Comparison of ENCODE assay signal across 7 mouse cellular contexts in the genomic region with DNA sequence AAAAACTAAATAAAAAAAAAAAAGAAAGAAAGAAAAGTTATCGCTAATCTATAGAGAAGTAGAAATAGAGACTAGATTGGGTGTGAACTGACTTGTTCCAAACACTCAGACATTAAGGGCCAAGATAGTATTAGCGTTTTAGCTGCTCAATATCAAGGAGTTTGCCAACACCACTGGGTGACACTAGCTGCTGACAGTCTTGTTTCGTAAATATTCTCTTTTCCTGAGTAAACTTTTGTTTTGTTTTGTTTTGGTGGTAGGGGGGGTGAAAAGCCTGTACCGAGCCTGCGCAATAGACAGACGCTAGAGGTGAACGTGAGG. TPM values are rescaled to one million over a fixed set of nuclear protein-coding genes. Genes with fewer than 3 reads are reported as not detected.
A peak's percentile ranks its signal among the peaks of the same experiment; 100 is the strongest.
DNase-seq lines count a peak whose midpoint lies in the region; ATAC-seq and TF ChIP-seq lines count a peak whose summit lies in the region.

No protein-coding gene starts in this region.

- no peaks in the 10 kb centered on the region for H3K27me3 ChIP-seq in lung, embryonic 15.5 days
- no peaks in the 10 kb centered on the region for H3K27me3 ChIP-seq in forebrain, embryonic 12.5 days
- H3K27me3 ChIP-seq in limb, embryonic 13.5 days: no peaks in the 10 kb centered on the region
- no peaks in the 10 kb centered on the region for H3K27me3 ChIP-seq in small intestine, adult 2 months (ENCODE audit: control insufficient read depth, insufficient read depth, low read length)

- 0 out of 2 replicates have a peak, but pooled peaks cover 3% of the 10 kb centered on the region for H3K4me1 ChIP-seq in lung, embryonic 15.5 days
- peaks cover 18% of the 10 kb centered on the region for H3K4me1 ChIP-seq in forebrain, embryonic 12.5 days
- H3K4me1 ChIP-seq in limb, embryonic 13.5 days: peaks cover 15% of the 10 kb centered on the region
- peaks cover 7% of the 10 kb centered on the region; the same call in 1 of the 2 replicates for H3K4me1 ChIP-seq in small intestine, adult 2 months (ENCODE audit: control insufficient read depth, insufficient read depth, insufficient read length, low read length)

- H3K9ac ChIP-seq in lung, embryonic 15.5 days: 0 out of 2 replicates have a peak overlapping the region, but pooled peaks have one; percentile 24
- no peak overlapping the region for H3K9ac ChIP-seq in forebrain, embryonic 12.5 days
- no peak overlapping the region for H3K9ac ChIP-seq in limb, embryonic 13.5 days

- ATAC-seq in lung, embryonic 15.5 days (ENCODE audit: borderline replicate concordance, extremely low read depth, low FRiP score, low TSS enrichment): no peak
- ATAC-seq in forebrain, embryonic 12.5 days (ENCODE audit: low FRiP score): no peak
- no peak for ATAC-seq in limb, embryonic 13.5 days (ENCODE audit: low FRiP score, low read depth)

- TF ChIP-seq POLR2A in small intestine, adult 2 months (IDR thresholded peaks at IDR 0.05; ENCODE audit: low read depth, low read length): no peak

- H3K36me3 ChIP-seq in lung, embryonic 15.5 days: no peaks in the 10 kb centered on the region
- H3K36me3 ChIP-seq in forebrain, embryonic 12.5 days (replicated peaks): no peaks in the 10 kb centered on the region
- no peaks in the 10 kb centered on the region for H3K36me3 ChIP-seq in limb, embryonic 13.5 days
- H3K36me3 ChIP-seq in small intestine, adult 2 months (ENCODE audit: control insufficient read depth, insufficient read depth, low read length): peaks cover 2% of the 10 kb centered on the region; the same call in 1 of the 2 replicates

- H3K27ac ChIP-seq in lung, embryonic 15.5 days: peak overlapping the region; percentile 71
- no peak overlapping the region for H3K27ac ChIP-seq in forebrain, embryonic 12.5 days
- H3K27ac ChIP-seq in limb, embryonic 13.5 days: no peak overlapping the region
- H3K27ac ChIP-seq in small intestine, adult 2 months (ENCODE audit: insufficient read depth, low read depth, low read length): peak overlapping the region; percentile 62; the same call in 1 of the 2 replicates

- TF ChIP-seq CTCF in small intestine, adult 2 months (IDR thresholded peaks at IDR 0.05; ENCODE audit: extremely low read depth, insufficient read length, insufficient replicate concordance, low read depth, low read length): no peak

- H3K9me3 ChIP-seq in lung, embryonic 15.5 days: no peaks in the 10 kb centered on the region
- no peaks in the 10 kb centered on the region for H3K9me3 ChIP-seq in forebrain, embryonic 12.5 days
- H3K9me3 ChIP-seq in limb, embryonic 13.5 days: no peaks in the 10 kb centered on the region

- 11% methylated on average over 7 of the region's 7 CpGs for WGBS in lung, embryonic 15.5 days
- WGBS in forebrain, embryonic 12.5 days: 12% methylated on average over 7 of the region's 7 CpGs
- 12% methylated on average over 7 of the region's 7 CpGs for WGBS in limb, embryonic 13.5 days
- 13% methylated on average over 7 of the region's 7 CpGs for WGBS in small intestine, adult 2 months

- H3K4me2 ChIP-seq in lung, embryonic 15.5 days: peak overlapping the region; percentile 52
- peak overlapping the region; percentile 49 for H3K4me2 ChIP-seq in forebrain, embryonic 12.5 days
- H3K4me2 ChIP-seq in limb, embryonic 13.5 days (replicated peaks): peak overlapping the region; percentile 53

- DNase-seq in lung, adult 18-20 months: no peak
- DNase-seq in frontal cortex, postnatal 10 days (ENCODE audit: low spot score in 2 of 2): no peak
- no peak for DNase-seq in frontal cortex, postnatal 14 days (ENCODE audit: low spot score in 2 of 2)

- peak overlapping the region; percentile 72 for H3K4me3 ChIP-seq in lung, embryonic 15.5 days
- H3K4me3 ChIP-seq in forebrain, embryonic 12.5 days (replicated peaks): peak overlapping the region; percentile 82
- H3K4me3 ChIP-seq in limb, embryonic 13.5 days: peak overlapping the region; percentile 75
- H3K4me3 ChIP-seq in small intestine, adult 2 months (ENCODE audit: low read depth, low read length): no peak overlapping the region

RNA-seq across cellular contexts. Expression of gene Otud5, which starts 0.4 kb away (rescaled TPM):
- 42.2 and 46.6 TPM in 2 replicates for polyA plus RNA-seq in lung, embryonic 15.5 days (2015; fragmentation: Nextera tagmentation; extraction: Ambion mirVana)
- polyA plus RNA-seq in forebrain, embryonic 12.5 days (2016; fragmentation: Nextera tagmentation; extraction: Ambion mirVana): 60.8 and 63.0 TPM in 2 replicates
- 45.4 and 49.8 TPM in 2 replicates for polyA plus RNA-seq in limb, embryonic 13.5 days (2015; fragmentation: Nextera tagmentation; extraction: Ambion mirVana)
- polyA plus RNA-seq in small intestine, adult 2 months (2012; rRNA removed): 22.0 and 45.8 TPM in 2 replicates

RNA-seq across cellular contexts. Expression of gene Kcnd1, which starts 18.7 kb away (rescaled TPM):
- 1.4 and 1.6 TPM in 2 replicates for polyA plus RNA-seq in lung, embryonic 15.5 days (2015; fragmentation: Nextera tagmentation; extraction: Ambion mirVana)
- polyA plus RNA-seq in forebrain, embryonic 12.5 days (2016; fragmentation: Nextera tagmentation; extraction: Ambion mirVana): 0.95 and 1.5 TPM in 2 replicates
- 0.94 and 1.7 TPM in 2 replicates for polyA plus RNA-seq in limb, embryonic 13.5 days (2015; fragmentation: Nextera tagmentation; extraction: Ambion mirVana)
- polyA plus RNA-seq in small intestine, adult 2 months (2012; rRNA removed): 0.72 and 1.3 TPM in 2 replicates

RNA-seq across cellular contexts. Expression of gene Pim2, which starts 37.3 kb away (rescaled TPM):
- 8.6 and 10.3 TPM in 2 replicates for polyA plus RNA-seq in lung, embryonic 15.5 days (2015; fragmentation: Nextera tagmentation; extraction: Ambion mirVana)
- 10.4 and 13.2 TPM in 2 replicates for polyA plus RNA-seq in forebrain, embryonic 12.5 days (2016; fragmentation: Nextera tagmentation; extraction: Ambion mirVana)
- 4.1 and 4.8 TPM in 2 replicates for polyA plus RNA-seq in limb, embryonic 13.5 days (2015; fragmentation: Nextera tagmentation; extraction: Ambion mirVana)
- 6.8 and 14.5 TPM in 2 replicates for polyA plus RNA-seq in small intestine, adult 2 months (2012; rRNA removed)

RNA-seq across cellular contexts. Expression of gene Slc35a2, which starts 43.0 kb away (rescaled TPM):
- 37.6 and 38.6 TPM in 2 replicates for polyA plus RNA-seq in lung, embryonic 15.5 days (2015; fragmentation: Nextera tagmentation; extraction: Ambion mirVana)
- 30.4 and 31.8 TPM in 2 replicates for polyA plus RNA-seq in forebrain, embryonic 12.5 days (2016; fragmentation: Nextera tagmentation; extraction: Ambion mirVana)
- 45.2 and 50.2 TPM in 2 replicates for polyA plus RNA-seq in limb, embryonic 13.5 days (2015; fragmentation: Nextera tagmentation; extraction: Ambion mirVana)
- 53.4 and 99.6 TPM in 2 replicates for polyA plus RNA-seq in small intestine, adult 2 months (2012; rRNA removed)

RNA-seq across cellular contexts. Expression of gene Gripap1, which starts 51.2 kb away (rescaled TPM):
- 39.7 and 41.7 TPM in 2 replicates for polyA plus RNA-seq in lung, embryonic 15.5 days (2015; fragmentation: Nextera tagmentation; extraction: Ambion mirVana)
- 75.7 and 84.4 TPM in 2 replicates for polyA plus RNA-seq in forebrain, embryonic 12.5 days (2016; fragmentation: Nextera tagmentation; extraction: Ambion mirVana)
- 42.0 and 47.3 TPM in 2 replicates for polyA plus RNA-seq in limb, embryonic 13.5 days (2015; fragmentation: Nextera tagmentation; extraction: Ambion mirVana)
- polyA plus RNA-seq in small intestine, adult 2 months (2012; rRNA removed): 13.0 and 23.2 TPM in 2 replicates

Comparison
In these comparisons a context has a peak if more than half of its experiments do, and no peak if none do; other contexts are left out.
1. H3K27ac ChIP-seq: peak in lung, embryonic 15.5 days (single experiment) and small intestine, adult 2 months (single experiment); none in forebrain, embryonic 12.5 days (single experiment) and limb, embryonic 13.5 days (single experiment).
2. Peak in every context shown above with its lines, with median percentiles within 50 percentile points of each other: H3K4me2 ChIP-seq.